Mouse (Mus musculus): ENCODE data around the gene Colgalt2. TPM values are rescaled to one million over a fixed set of nuclear protein-coding genes. Genes with fewer than 3 reads are reported as not detected.

Colgalt2 gene
- polyA plus RNA-seq, 1 experiment = 1.1 TPM

- Histone ChIP-seq H3K36me3 (ENCODE audit: control insufficient read depth, insufficient read depth, low read length) (no peaks in the 10 kb centered on the region), H3K27ac (ENCODE audit: control insufficient read depth, insufficient read depth, low read length) (no peak overlapping the region), H3K4me1 (replicated peaks; ENCODE audit: control insufficient read depth, insufficient read depth, low read length) (no peaks in the 10 kb centered on the region), H3K4me3 (ENCODE audit: control insufficient read depth, insufficient read depth, low read length) (no peak overlapping the region), H3K27me3 (ENCODE audit: control insufficient read depth, insufficient read depth, low read length) (no peaks in the 10 kb centered on the region)
- 90% methylated on average over 14 of the region's 14 CpGs for WGBS
- TF ChIP-seq CTCF (IDR thresholded peaks at IDR 0.05; ENCODE audit: borderline replicate concordance, control insufficient read depth, extremely low read depth, insufficient read depth, low read length, poor library complexity) (no peak), POLR2A (IDR thresholded peaks at IDR 0.05; ENCODE audit: control insufficient read depth, extremely low read depth, insufficient read depth, low read length, poor library complexity) (no peak)
- no peak for DNase-seq
Observed at GRCm38 (mm10) chr1:152556576-152557281, 157.1 kb downstream of the Colgalt2 start.

Other genes starting within 250 kb of the Colgalt2 start
- gene Tsen15, start 13.1 kb upstream of the Colgalt2 start, polyA plus RNA-seq (2012; rRNA removed) = 13.5 and 15.7 TPM in 2 replicates

All from thymus, adult 2 months (tissue).